Mouse (Mus musculus) small intestine, adult 2 months (tissue): ENCODE data around the gene Cd101.

ENCODE experiments used
- CTCF ChIP-seq: fragments of 200-500 bp; IDR thresholded peaks from 2 replicates; pipeline ENCODE4 v1.5.1; 2012; ENCODE audit warnings: low read depth, mild to moderate bottlenecking, control low read depth, inconsistent platforms, low read length, moderate library complexity, mixed read lengths; ENCODE audit not compliant: insufficient replicate concordance, insufficient read length; ENCODE audit errors: extremely low read depth
- POLR2A ChIP-seq: fragments of 200-500 bp; IDR thresholded peaks from 2 replicates; pipeline ENCODE4 v1.6.1; 2012; ENCODE audit warnings: low read depth, mild to moderate bottlenecking, control low read depth, inconsistent platforms, low read length, moderate library complexity

GRCm38 (mm10) chr3:101012597-101012996 is 16.8 kb downstream of the Cd101 start:
- TF ChIP-seq CTCF (no peak), POLR2A (no peak)
